Mouse (Mus musculus): ENCODE data around the gene Kcnc3. TPM values are rescaled to one million over a fixed set of nuclear protein-coding genes. Genes with fewer than 3 reads are reported as not detected.

Gene Kcnc3
- total RNA-seq, 2 experiments from 2014 or later, result 1.9 TPM; not detected in 1

- ATAC-seq (replicated peaks; ENCODE audit: low FRiP score, low TSS enrichment, poor library complexity, severe bottlenecking), result no peak
Observed at GRCm38 (mm10) chr7:44593051-44593450, 2.6 kb downstream of the Kcnc3 start.

- peak; percentile 48 for ATAC-seq (replicated peaks; ENCODE audit: low FRiP score, low TSS enrichment, poor library complexity, severe bottlenecking)
Observed at GRCm38 (mm10) chr7:44593775-44594174, 3.3 kb downstream of the Kcnc3 start.

GRCm38 (mm10) chr7:44594291-44594690 lies 3.8 kb downstream of the Kcnc3 start:
- no peak for ATAC-seq (replicated peaks; ENCODE audit: low FRiP score, low TSS enrichment, poor library complexity, severe bottlenecking)

GRCm38 (mm10) chr7:44595131-44595561 lies 4.7 kb downstream of the Kcnc3 start:
- ATAC-seq (replicated peaks; ENCODE audit: low FRiP score, low TSS enrichment, poor library complexity, severe bottlenecking), result no peak

GRCm38 (mm10) chr7:44596051-44596450 lies 5.6 kb downstream of the Kcnc3 start:
- ATAC-seq (replicated peaks; ENCODE audit: low FRiP score, low TSS enrichment, poor library complexity, severe bottlenecking), result no peak

- ATAC-seq (replicated peaks; ENCODE audit: low FRiP score, low TSS enrichment, poor library complexity, severe bottlenecking), result no peak
Observed at GRCm38 (mm10) chr7:44596996-44597538, 6.6 kb downstream of the Kcnc3 start.

GRCm38 (mm10) chr7:44597666-44598065 lies 7.2 kb downstream of the Kcnc3 start:
- ATAC-seq (replicated peaks; ENCODE audit: low FRiP score, low TSS enrichment, poor library complexity, severe bottlenecking), result no peak

GRCm38 (mm10) chr7:44598336-44598735 lies 7.9 kb downstream of the Kcnc3 start:
- no peak for ATAC-seq (replicated peaks; ENCODE audit: low FRiP score, low TSS enrichment, poor library complexity, severe bottlenecking)

GRCm38 (mm10) chr7:44600691-44601262 lies 10.3 kb downstream of the Kcnc3 start:
- ATAC-seq (replicated peaks; ENCODE audit: low FRiP score, low TSS enrichment, poor library complexity, severe bottlenecking), result no peak

GRCm38 (mm10) chr7:44601646-44602045 lies 11.2 kb downstream of the Kcnc3 start:
- ATAC-seq (replicated peaks; ENCODE audit: low FRiP score, low TSS enrichment, poor library complexity, severe bottlenecking), result no peak

- ATAC-seq (replicated peaks; ENCODE audit: low FRiP score, low TSS enrichment, poor library complexity, severe bottlenecking), result no peak
Observed at GRCm38 (mm10) chr7:44602443-44602842, 12.0 kb downstream of the Kcnc3 start.

GRCm38 (mm10) chr7:44603186-44603855 lies 12.9 kb downstream of the Kcnc3 start:
- no peak for ATAC-seq (replicated peaks; ENCODE audit: low FRiP score, low TSS enrichment, poor library complexity, severe bottlenecking)

- ATAC-seq (replicated peaks; ENCODE audit: low FRiP score, low TSS enrichment, poor library complexity, severe bottlenecking), result no peak
Observed at GRCm38 (mm10) chr7:44604139-44604606, 13.7 kb downstream of the Kcnc3 start.

GRCm38 (mm10) chr7:44604619-44605018 lies 14.2 kb downstream of the Kcnc3 start:
- no peak for ATAC-seq (replicated peaks; ENCODE audit: low FRiP score, low TSS enrichment, poor library complexity, severe bottlenecking)

GRCm38 (mm10) chr7:44605436-44605835 lies 15.0 kb downstream of the Kcnc3 start:
- no peak for ATAC-seq (replicated peaks; ENCODE audit: low FRiP score, low TSS enrichment, poor library complexity, severe bottlenecking)

GRCm38 (mm10) chr7:44606171-44606901 lies 15.9 kb downstream of the Kcnc3 start:
- ATAC-seq (replicated peaks; ENCODE audit: low FRiP score, low TSS enrichment, poor library complexity, severe bottlenecking), result no peak

GRCm38 (mm10) chr7:44612192-44612591 lies 21.7 kb downstream of the Kcnc3 start:
- no peak for ATAC-seq (replicated peaks; ENCODE audit: low FRiP score, low TSS enrichment, poor library complexity, severe bottlenecking)

GRCm38 (mm10) chr7:44614041-44614688 lies 23.7 kb downstream of the Kcnc3 start:
- ATAC-seq (replicated peaks; ENCODE audit: low FRiP score, low TSS enrichment, poor library complexity, severe bottlenecking), result 0 out of 2 replicates have a peak, but pooled peaks have one; percentile 18

- no peak for ATAC-seq (replicated peaks; ENCODE audit: low FRiP score, low TSS enrichment, poor library complexity, severe bottlenecking)
Observed at GRCm38 (mm10) chr7:44615309-44615708, 24.8 kb downstream of the Kcnc3 start.

GRCm38 (mm10) chr7:44615987-44616386 lies 25.5 kb downstream of the Kcnc3 start:
- no peak for ATAC-seq (replicated peaks; ENCODE audit: low FRiP score, low TSS enrichment, poor library complexity, severe bottlenecking)
